Mouse (Mus musculus): ENCODE measurements at regions not wholly inside any gene's neighbourhood (a gene's known extent, or its start where the extent isn't known, plus 50 kb on each side); places are given as distances from the start of the nearest gene placed in this dataset.
A peak's percentile ranks its signal among the peaks of the same experiment; 100 is the strongest.

DNA sequence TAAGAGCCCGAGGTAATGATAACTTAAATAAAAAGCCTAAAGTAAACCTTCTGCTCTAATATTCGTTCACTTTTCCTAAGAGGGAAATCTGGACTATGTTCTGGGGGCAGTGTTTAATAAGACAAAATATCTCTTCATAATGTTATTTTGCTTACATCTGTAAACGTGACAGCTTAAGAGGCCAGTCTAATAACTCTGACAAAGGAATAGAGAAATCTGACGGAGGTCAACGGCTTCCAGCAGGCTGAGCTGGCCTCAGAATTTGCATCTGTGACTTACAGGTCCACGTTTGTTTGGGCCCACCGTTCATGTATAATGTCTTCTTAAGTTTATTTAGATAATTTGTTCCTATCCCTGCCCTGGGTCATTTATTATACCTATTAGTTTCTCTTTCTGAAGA lies 99.6 kb upstream of the Fam241a start:
- no peak for DNase-seq (ENCODE audit: low spot score)

- DNase-seq (ENCODE audit: low spot score) = no peak
Observed at GRCm38 (mm10) chr3:127987583-127987982, 91.5 kb upstream of the Fam241a start.

DNA sequence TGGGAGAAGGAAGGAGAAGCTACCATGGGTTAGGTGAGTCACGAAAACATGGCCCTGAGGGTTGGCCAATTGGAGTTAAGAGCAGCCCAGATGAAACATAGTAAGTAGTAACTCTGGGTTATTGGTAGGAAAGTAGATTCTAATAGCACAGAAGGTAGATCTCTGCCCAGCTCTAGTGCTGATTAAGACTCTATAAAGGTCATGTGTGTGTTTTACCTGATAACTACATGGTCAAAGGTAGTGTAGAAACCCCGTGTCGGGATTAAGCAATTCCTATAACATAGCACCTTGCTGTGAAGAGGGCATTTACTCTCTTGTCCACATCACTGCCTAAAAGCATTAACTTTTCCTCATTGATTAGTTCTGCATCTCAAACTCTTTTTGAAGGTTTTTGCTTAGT lies 89.0 kb upstream of the Fam241a start:
- no peak for DNase-seq (ENCODE audit: low spot score)

DNA sequence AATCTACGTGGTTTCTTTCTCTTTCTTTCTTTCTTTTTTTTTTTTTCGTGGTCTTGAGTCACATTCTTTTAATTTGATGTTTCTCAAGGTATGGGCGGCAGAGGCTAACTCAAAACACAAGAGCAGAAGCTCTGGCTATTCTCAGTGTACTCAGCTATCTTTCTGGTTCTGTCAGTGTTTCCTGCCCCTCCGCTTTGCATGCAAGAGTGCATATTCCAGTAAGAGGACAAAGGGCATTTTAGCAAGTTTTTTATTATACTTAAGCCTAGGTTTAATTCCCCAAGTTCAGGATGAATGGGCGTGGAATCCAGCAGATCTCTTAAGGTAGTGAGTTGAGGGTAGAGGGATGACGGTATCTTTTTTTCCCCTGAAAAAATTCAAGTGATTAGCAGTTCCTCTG lies 81.1 kb upstream of the Fam241a start:
- no peak for DNase-seq (ENCODE audit: low spot score)

GRCm38 (mm10) chr3:127970891-127971290 lies 74.8 kb upstream of the Fam241a start:
- DNase-seq (ENCODE audit: low spot score) = no peak

DNA sequence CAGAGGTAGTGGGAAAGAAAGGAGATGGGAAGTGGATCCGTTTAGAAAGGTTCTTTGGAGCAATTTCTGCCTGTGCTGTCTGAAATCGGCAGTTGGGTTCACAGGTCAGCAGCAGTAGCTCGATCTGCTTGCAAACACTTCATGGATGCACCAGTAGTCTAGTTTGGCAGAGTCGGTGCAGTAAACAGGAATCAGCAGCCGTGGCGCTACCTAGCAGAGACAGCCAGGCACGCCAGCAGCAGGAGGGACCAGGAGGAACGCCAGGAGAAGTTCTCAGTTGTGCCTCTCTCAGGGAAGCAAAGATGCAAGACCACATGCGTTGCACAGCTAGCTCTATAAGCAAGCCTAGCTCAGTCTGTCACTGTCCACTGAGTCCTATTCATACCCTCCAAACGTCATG lies 71.0 kb upstream of the Fam241a start:
- no peak for DNase-seq (ENCODE audit: low spot score)

DNA sequence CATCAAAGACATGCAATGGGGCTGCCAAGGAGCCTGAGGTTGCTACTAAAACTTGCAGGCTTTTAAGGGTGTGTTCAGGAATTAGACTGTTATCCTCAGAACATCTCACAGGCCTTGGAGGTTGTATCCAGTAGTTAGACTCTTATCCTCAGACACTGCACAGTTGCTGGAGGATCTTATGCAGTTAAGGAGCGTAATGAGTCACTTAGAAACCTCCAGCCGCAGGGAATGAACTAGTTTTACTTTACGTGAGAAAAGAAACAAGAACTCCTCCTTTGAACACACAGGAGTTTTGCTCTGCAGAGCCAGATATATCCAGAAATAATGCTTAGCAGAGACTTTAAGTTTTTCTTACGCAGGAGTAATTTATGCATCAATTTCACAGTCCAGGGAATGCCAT lies 70.1 kb upstream of the Fam241a start:
- DNase-seq (ENCODE audit: low spot score) = no peak

- DNase-seq (ENCODE audit: low spot score) = no peak
Observed at GRCm38 (mm10) chr3:127958919-127959684, 63.0 kb upstream of the Fam241a start.

DNA sequence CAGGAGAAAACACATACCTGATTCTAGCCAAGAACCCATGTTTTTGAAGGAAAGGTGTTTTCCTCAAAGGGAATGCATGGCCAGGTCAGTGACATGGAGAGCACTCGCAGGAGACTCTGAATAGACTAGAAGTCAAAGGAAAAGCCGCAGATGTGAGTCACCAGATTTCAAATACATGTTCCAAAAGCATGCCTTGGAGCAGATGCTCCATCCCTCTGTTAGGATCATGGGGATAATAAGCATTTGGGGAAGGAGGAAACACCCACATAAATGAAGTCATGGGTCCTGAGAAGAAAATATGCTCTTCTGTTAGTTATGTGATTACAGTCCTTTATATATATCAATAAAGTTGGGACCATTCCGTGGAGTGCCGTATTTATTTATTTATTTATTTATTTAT lies 58.7 kb upstream of the Fam241a start:
- DNase-seq (ENCODE audit: low spot score) = no peak

GRCm38 (mm10) chr3:127953610-127954009 lies 57.5 kb upstream of the Fam241a start:
- DNase-seq (ENCODE audit: low spot score) = no peak

DNA sequence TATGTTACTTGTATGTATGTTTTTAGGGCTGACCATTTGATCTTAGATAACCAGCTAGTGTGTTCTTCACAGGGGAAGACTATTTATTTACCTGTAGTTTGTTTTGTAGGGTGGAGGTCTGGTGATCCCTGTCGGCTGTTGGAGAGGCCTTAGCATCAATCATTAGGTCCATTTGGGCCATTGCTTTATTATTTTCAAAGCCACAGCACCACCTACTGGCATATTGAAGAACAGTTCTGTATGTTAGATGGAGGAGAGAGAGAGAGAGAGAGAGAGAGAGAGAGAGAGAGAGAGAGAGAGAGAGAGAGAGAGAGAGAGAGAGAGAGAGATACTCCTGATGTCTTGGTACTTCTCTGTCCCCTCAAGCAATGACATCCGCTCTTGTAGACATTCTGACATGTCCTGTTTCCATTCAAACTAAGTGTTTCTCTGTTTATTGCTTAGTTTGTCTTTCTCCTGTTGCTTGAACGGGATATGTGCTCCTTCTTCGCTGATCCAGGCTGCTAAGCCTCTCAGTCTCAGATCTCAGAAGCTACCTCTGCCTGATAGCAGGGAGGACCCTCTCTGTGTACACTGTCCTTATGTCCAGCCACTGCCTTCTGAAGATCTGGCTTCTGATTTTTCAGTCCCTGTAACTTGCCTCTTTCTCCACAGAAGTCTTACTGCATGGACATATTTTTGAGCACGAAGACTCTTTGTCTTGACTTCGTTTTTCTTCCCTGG lies 52.9 kb upstream of the Fam241a start:
- DNase-seq (ENCODE audit: low spot score) = peak; percentile 50

- DNase-seq (ENCODE audit: low spot score) = no peak
Observed at GRCm38 (mm10) chr3:127948326-127948725, 52.2 kb upstream of the Fam241a start.
